Comparison of ENCODE assay signal across 10 mouse cellular contexts in genomic region chr11:117348429-117349103, GRCm38 (mm10).
DNase-seq lines count a peak whose midpoint lies in the region; ATAC-seq lines count a peak whose summit lies in the region.
"Had no signal": no experiment of that assay in that cellular context is flagged by ENCODE, and none has a peak within 500 bp of the region (broad histone marks: within the 10 kb centered on the region; RNA-seq: fewer than 3 reads in every experiment).

No protein-coding gene starts in this region.

- H3K9ac ChIP-seq in forebrain, embryonic 16.5 days (replicated peaks; ENCODE audit: low read depth, low read length), result no peak overlapping the region
- H3K9ac ChIP-seq in midbrain, embryonic 11.5 days (ENCODE audit: low read length), result no peak overlapping the region
- no peak overlapping the region for H3K9ac ChIP-seq in limb, embryonic 12.5 days (replicated peaks)
- H3K9ac ChIP-seq in neural tube, embryonic 15.5 days (replicated peaks), result 0 out of 2 replicates have a peak overlapping the region, but pooled peaks have one; percentile 6

- 74% methylated on average over 10 of the region's 10 CpGs for WGBS in forebrain, embryonic 10.5 days
- 60% methylated on average over 10 of the region's 10 CpGs for WGBS in forebrain, embryonic 16.5 days
- 76% methylated on average over 10 of the region's 10 CpGs for WGBS in midbrain, embryonic 10.5 days
- WGBS in midbrain, embryonic 11.5 days, result 66% methylated on average over 10 of the region's 10 CpGs
- WGBS in limb, embryonic 12.5 days, result 55% methylated on average over 10 of the region's 10 CpGs
- 46% methylated on average over 10 of the region's 10 CpGs for WGBS in neural tube, embryonic 15.5 days

- peak overlapping the region; percentile 74 for H3K27ac ChIP-seq in forebrain, embryonic 10.5 days
- H3K27ac ChIP-seq in forebrain, embryonic 16.5 days (ENCODE audit: low read length), result no peak overlapping the region
- peak overlapping the region; percentile 50 for H3K27ac ChIP-seq in midbrain, embryonic 10.5 days (replicated peaks)
- no peak overlapping the region for H3K27ac ChIP-seq in midbrain, embryonic 11.5 days (ENCODE audit: low read depth, low read length)
- peak overlapping the region; percentile 92 for H3K27ac ChIP-seq in limb, embryonic 12.5 days
- peak overlapping the region; percentile 81 for H3K27ac ChIP-seq in neural tube, embryonic 15.5 days (replicated peaks)

- no peak for DNase-seq in forebrain, embryonic 10.5 days (ENCODE audit: extremely low spot score, low spot score)
- no peak for DNase-seq in midbrain, embryonic 10.5 days (ENCODE audit: low spot score)
- DNase-seq in midbrain, embryonic 11.5 days (ENCODE audit: low spot score, missing footprints), result no peak
- DNase-seq in embryo, embryonic 9.5 days (ENCODE audit: extremely low spot score), result no peak
- no peak for DNase-seq in adrenal gland, postnatal 10 days
- DNase-seq: cerebellum, postnatal 14 days; right cerebral cortex, postnatal 14 days had no signal

- H3K4me3 ChIP-seq in forebrain, embryonic 10.5 days, result no peak overlapping the region
- H3K4me3 ChIP-seq in forebrain, embryonic 16.5 days (replicated peaks; ENCODE audit: low read length), result no peak overlapping the region
- H3K4me3 ChIP-seq in midbrain, embryonic 10.5 days, result no peak overlapping the region
- no peak overlapping the region for H3K4me3 ChIP-seq in midbrain, embryonic 11.5 days (ENCODE audit: low read depth, low read length)
- no peak overlapping the region for H3K4me3 ChIP-seq in limb, embryonic 12.5 days (replicated peaks)
- H3K4me3 ChIP-seq in neural tube, embryonic 15.5 days (replicated peaks), result no peak overlapping the region

- H3K4me1 ChIP-seq in forebrain, embryonic 10.5 days, result peaks cover 75% of the 10 kb centered on the region
- H3K4me1 ChIP-seq in forebrain, embryonic 16.5 days (replicated peaks; ENCODE audit: control insufficient read depth, insufficient read depth, low read length), result peaks cover 58% of the 10 kb centered on the region
- H3K4me1 ChIP-seq in midbrain, embryonic 10.5 days, result peaks cover 73% of the 10 kb centered on the region
- H3K4me1 ChIP-seq in midbrain, embryonic 11.5 days (ENCODE audit: control insufficient read depth, insufficient read depth, low read length), result peaks cover 50% of the 10 kb centered on the region
- peaks cover 77% of the 10 kb centered on the region for H3K4me1 ChIP-seq in limb, embryonic 12.5 days (replicated peaks)
- peaks cover 75% of the 10 kb centered on the region for H3K4me1 ChIP-seq in neural tube, embryonic 15.5 days

- no peak overlapping the region for H3K4me2 ChIP-seq in forebrain, embryonic 16.5 days (ENCODE audit: low read length)
- no peak overlapping the region for H3K4me2 ChIP-seq in midbrain, embryonic 11.5 days
- H3K4me2 ChIP-seq in limb, embryonic 12.5 days, result peak overlapping the region; percentile 49
- H3K4me2 ChIP-seq in neural tube, embryonic 15.5 days, result no peak overlapping the region

- no peak for ATAC-seq in forebrain, embryonic 16.5 days
- ATAC-seq in midbrain, embryonic 11.5 days (ENCODE audit: low FRiP score), result no peak
- ATAC-seq in limb, embryonic 12.5 days (ENCODE audit: insufficient number of reproducible peaks, insufficient read depth, low FRiP score, low TSS enrichment, low read depth), result no peak
- ATAC-seq in neural tube, embryonic 15.5 days (ENCODE audit: low FRiP score), result no peak

- H3K9me3 ChIP-seq in forebrain, embryonic 10.5 days, result no peaks in the 10 kb centered on the region
- no peaks in the 10 kb centered on the region for H3K9me3 ChIP-seq in forebrain, embryonic 16.5 days (ENCODE audit: control insufficient read depth, low read length)
- no peaks in the 10 kb centered on the region for H3K9me3 ChIP-seq in midbrain, embryonic 10.5 days (replicated peaks)
- H3K9me3 ChIP-seq in midbrain, embryonic 11.5 days (ENCODE audit: control insufficient read depth, low read length), result no peaks in the 10 kb centered on the region
- H3K9me3 ChIP-seq in limb, embryonic 12.5 days, result no peaks in the 10 kb centered on the region
- H3K9me3 ChIP-seq in neural tube, embryonic 15.5 days (replicated peaks), result no peaks in the 10 kb centered on the region

- no peaks in the 10 kb centered on the region for H3K27me3 ChIP-seq in forebrain, embryonic 10.5 days (ENCODE audit: poor library complexity, severe bottlenecking)
- H3K27me3 ChIP-seq in forebrain, embryonic 16.5 days (replicated peaks; ENCODE audit: control insufficient read depth, insufficient read depth, low read length), result no peaks in the 10 kb centered on the region
- no peaks in the 10 kb centered on the region for H3K27me3 ChIP-seq in midbrain, embryonic 10.5 days (ENCODE audit: low read depth, poor library complexity, severe bottlenecking)
- H3K27me3 ChIP-seq in midbrain, embryonic 11.5 days (ENCODE audit: control insufficient read depth, insufficient read depth, low read length), result no peaks in the 10 kb centered on the region
- no peaks in the 10 kb centered on the region for H3K27me3 ChIP-seq in limb, embryonic 12.5 days
- H3K27me3 ChIP-seq in neural tube, embryonic 15.5 days (replicated peaks), result no peaks in the 10 kb centered on the region

- peaks cover 40% of the 10 kb centered on the region for H3K36me3 ChIP-seq in forebrain, embryonic 10.5 days (replicated peaks)
- H3K36me3 ChIP-seq in forebrain, embryonic 16.5 days (ENCODE audit: control insufficient read depth, insufficient read depth), result peaks cover 13% of the 10 kb centered on the region; the same call in 1 of the 2 replicates
- H3K36me3 ChIP-seq in midbrain, embryonic 10.5 days, result peaks cover 36% of the 10 kb centered on the region
- peaks cover 11% of the 10 kb centered on the region for H3K36me3 ChIP-seq in midbrain, embryonic 11.5 days (ENCODE audit: control insufficient read depth, insufficient read depth, low read length)
- H3K36me3 ChIP-seq in limb, embryonic 12.5 days, result peaks cover 28% of the 10 kb centered on the region
- peaks cover 22% of the 10 kb centered on the region for H3K36me3 ChIP-seq in neural tube, embryonic 15.5 days

Comparison
In these comparisons a context has a peak if more than half of its experiments do, and no peak if none do; other contexts are left out.
1. H3K27ac ChIP-seq: peak in forebrain, embryonic 10.5 days (single experiment), midbrain, embryonic 10.5 days (single experiment), limb, embryonic 12.5 days (single experiment) and neural tube, embryonic 15.5 days (single experiment); none in forebrain, embryonic 16.5 days (single experiment) and midbrain, embryonic 11.5 days (single experiment).